Mouse (Mus musculus) forelimb bud, embryonic 11.5 days (tissue): ENCODE results near the gene Slc19a1.

Source experiments
- DNase-seq: peaks from one replicate; pipeline ENCODE4 v3.0.0-alpha.2; 2012; ENCODE audit warnings: low read depth, low spot score

Slc19a1 gene

GRCm38 (mm10) chr10:77091538-77092097 is 59.6 kb downstream of the Slc19a1 start:
- DNase-seq, result no peak

GRCm38 (mm10) chr10:77093817-77094216 is 61.8 kb downstream of the Slc19a1 start:
- no peak for DNase-seq

- DNase-seq, result no peak
Observed at GRCm38 (mm10) chr10:77095666-77096065, 63.6 kb downstream of the Slc19a1 start.

- no peak for DNase-seq
Observed at GRCm38 (mm10) chr10:77097006-77097889, 65.2 kb downstream of the Slc19a1 start.

GRCm38 (mm10) chr10:77097890-77098200 is 65.8 kb downstream of the Slc19a1 start:
- DNase-seq, result no peak

- no peak for DNase-seq
Observed at GRCm38 (mm10) chr10:77098619-77099018, 66.6 kb downstream of the Slc19a1 start.

GRCm38 (mm10) chr10:77099777-77100176 is 67.7 kb downstream of the Slc19a1 start:
- DNase-seq, result no peak

GRCm38 (mm10) chr10:77103689-77104088 is 71.6 kb downstream of the Slc19a1 start:
- no peak for DNase-seq

GRCm38 (mm10) chr10:77104327-77104726 is 72.3 kb downstream of the Slc19a1 start:
- no peak for DNase-seq

GRCm38 (mm10) chr10:77108106-77108505 is 76.1 kb downstream of the Slc19a1 start:
- no peak for DNase-seq

GRCm38 (mm10) chr10:77110010-77110409 is 78.0 kb downstream of the Slc19a1 start:
- DNase-seq, result no peak
